Mouse (Mus musculus): Measurements from ENCODE around the gene Gm42742.

DNA sequence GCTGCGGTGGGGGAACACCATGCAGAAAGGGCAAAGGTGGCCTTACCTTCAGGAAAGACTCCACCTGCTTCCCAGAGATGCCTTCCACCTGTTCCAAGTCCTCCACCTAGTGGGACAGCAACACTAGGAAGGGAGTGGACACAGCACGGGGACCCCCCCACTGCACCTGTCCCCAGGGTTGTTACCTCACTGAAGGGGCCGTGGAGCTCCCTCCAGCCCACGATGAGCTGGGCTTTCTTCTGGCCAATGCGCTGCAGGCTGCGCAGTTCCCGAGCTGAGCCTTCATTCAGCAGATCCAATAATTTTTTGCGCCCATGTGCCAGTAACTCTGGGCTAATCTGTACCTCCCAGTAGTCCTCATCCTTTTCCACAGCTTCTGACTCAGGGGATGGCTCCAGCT is 7.0 kb upstream of the Gm42742 start:
- TF ChIP-seq CTCF (IDR thresholded peaks at IDR 0.05; ENCODE audit: low read depth, low read length) (no peak), POLR2A (IDR thresholded peaks at IDR 0.05; ENCODE audit: insufficient read depth, low read length) (no peak)

Measured in ES-Bruce4 (cell line).